Mouse (Mus musculus) lung, postnatal 0 days (tissue): ENCODE measurements around the gene Nrip2.

Experiments
- CTCF ChIP-seq: IDR thresholded peaks from 2 replicates; pipeline ENCODE4 v1.5.1; 2016; ENCODE audit warnings: antibody characterized with exemption, mild to moderate bottlenecking
- EP300 ChIP-seq: IDR thresholded peaks from 2 replicates; pipeline ENCODE4 v1.6.1; 2016; ENCODE audit warnings: antibody characterized with exemption, mild to moderate bottlenecking, control low read depth

DNA sequence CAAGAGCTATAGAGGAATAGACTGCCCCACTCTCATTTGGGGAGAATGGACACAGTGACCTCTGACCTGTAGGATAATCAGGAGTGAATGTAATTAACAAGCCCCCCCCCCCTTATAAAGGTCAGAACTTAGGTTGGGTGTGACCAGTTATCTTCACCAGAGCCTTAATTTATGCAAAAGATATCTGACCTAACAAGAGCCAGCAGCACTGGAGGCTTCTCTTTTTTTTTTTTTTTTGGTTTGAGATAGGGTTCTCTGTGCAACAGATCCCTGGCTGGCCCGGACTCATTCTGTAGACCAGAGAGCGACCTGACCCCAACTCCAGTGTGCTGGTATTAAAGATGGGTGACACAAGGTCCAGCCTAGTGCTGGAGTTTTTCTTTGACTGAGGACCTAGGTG lies 30.2 kb downstream of the Nrip2 start:
- TF ChIP-seq CTCF (no peak), EP300 (no peak)
